Mouse (Mus musculus) C2C12 (cell line): Measurements from ENCODE around the gene Col6a1. TPM values are rescaled to one million over a fixed set of nuclear protein-coding genes. Genes with fewer than 3 reads are reported as not detected.

Experiments used
- H3K27me3 ChIP-seq: one replicate; pipeline ENCODE4 v1.6.1; 2011; ENCODE audit not compliant: control insufficient read depth, insufficient read depth, insufficient read length
- H3K36me3 ChIP-seq: one replicate; pipeline ENCODE4 v1.6.1; 2011; ENCODE audit not compliant: control insufficient read depth, insufficient read depth
- H3K4me3 ChIP-seq: one replicate; pipeline ENCODE4 v1.5.1; 2011; ENCODE audit warnings: mild to moderate bottlenecking, control low read depth; ENCODE audit not compliant: poor library complexity, insufficient read depth, severe bottlenecking
- H3K79me2 ChIP-seq: one replicate; pipeline ENCODE4 v1.6.1; 2011; ENCODE audit not compliant: control insufficient read depth, insufficient read depth
- H3K79me3 ChIP-seq: one replicate; pipeline ENCODE4 v1.6.1; 2011; ENCODE audit warnings: low read depth, control low read depth
- H3ac ChIP-seq: one replicate; pipeline ENCODE3; 2011; ENCODE audit warnings: low read depth; ENCODE audit not compliant: control insufficient read depth, insufficient read length
- CEBPB ChIP-seq: IDR thresholded peaks from one replicate; pipeline ENCODE4 v1.6.1; 2011; ENCODE audit warnings: low read depth, mild to moderate bottlenecking, control low read depth, moderate library complexity
- CTCF ChIP-seq: IDR thresholded peaks from one replicate; pipeline ENCODE4 v1.5.1; 2011; ENCODE audit not compliant: control insufficient read depth, insufficient read depth, insufficient read length
- FOSL1 ChIP-seq: IDR thresholded peaks from one replicate; pipeline ENCODE4 v1.8.0; 2011; ENCODE audit warnings: mild to moderate bottlenecking, low read length; ENCODE audit not compliant: poor library complexity, insufficient read depth, severe bottlenecking
- MAX ChIP-seq: IDR thresholded peaks from one replicate; pipeline ENCODE4 v1.6.1; 2011; ENCODE audit warnings: mild to moderate bottlenecking, control low read depth
- MYOD1 ChIP-seq: IDR thresholded peaks from one replicate; pipeline ENCODE4 v1.6.1; 2011; ENCODE audit warnings: low read depth; ENCODE audit not compliant: control insufficient read depth, insufficient read length
- MYOG ChIP-seq: IDR thresholded peaks from one replicate; pipeline ENCODE4 v1.6.1; 2011; ENCODE audit not compliant: control insufficient read depth, insufficient read length; ENCODE audit errors: extremely low read depth
- USF1 ChIP-seq: IDR thresholded peaks from one replicate; pipeline ENCODE4 v1.6.1; 2011; ENCODE audit warnings: low read depth, mild to moderate bottlenecking, control low read depth, moderate library complexity
- long read RNA-seq, 2 experiments: library from polyadenylated mRNA; unstranded; transcript quantifications; one replicate each; pipeline ENCODE4 v2.0.0; 2019 to 2020
- polyA plus RNA-seq: library from polyadenylated mRNA; unstranded; fragments of >200 nt; fragmentation: generic; extraction: Trizol; gene quantifications from one replicate; pipeline ENCODE4 v1.2.1, GENCODE M21; 2012; ENCODE audit warnings: missing spikeins

Gene Col6a1
- 3.8 TPM for polyA plus RNA-seq
- long read RNA-seq, experiment 1, partial matches to known transcripts: 42 of 67 reads
- long read RNA-seq, experiment 1, other reads (novel, unspliced or antisense): 25 of 67 reads
- long read RNA-seq, experiment 2, partial matches to known transcripts: 3 of 40 reads
- long read RNA-seq, experiment 2, other reads (novel, unspliced or antisense): 37 of 40 reads

GRCm38 (mm10) chr10:76725682-76726285 lies at the start of gene Col6a1:
Col6a1 (minus strand) TSS chr10:76726168.
- H3K36me3 ChIP-seq: no peaks in the 10 kb centered on the region
- TF ChIP-seq USF1 (no peak), MYOD1 (no peak), MAX (no peak), CEBPB (no peak), MYOG (no peak), FOSL1 (no peak), CTCF (no peak)
- H3K79me2 ChIP-seq: no peaks in the 10 kb centered on the region
- no peaks in the 10 kb centered on the region for H3K27me3 ChIP-seq
- H3K79me3 ChIP-seq: no peaks in the 10 kb centered on the region
- H3K4me3 ChIP-seq: no peak within 1 kb of the TSS
- H3ac ChIP-seq: peak within 1 kb of the TSS; percentile 1

- Histone ChIP-seq H3ac (no peak overlapping the region), H3K4me3 (no peak overlapping the region), H3K79me3 (no peaks in the 10 kb centered on the region), H3K36me3 (no peaks in the 10 kb centered on the region), H3K79me2 (no peaks in the 10 kb centered on the region), H3K27me3 (no peaks in the 10 kb centered on the region)
- no peak for TF ChIP-seq MYOD1
- TF ChIP-seq CEBPB: no peak
Measured at GRCm38 (mm10) chr10:76771624-76772023, 45.7 kb upstream of the Col6a1 start.

- H3ac ChIP-seq: no peak overlapping the region
- H3K4me3 ChIP-seq: no peak overlapping the region
- no peaks in the 10 kb centered on the region for H3K79me3 ChIP-seq
- H3K36me3 ChIP-seq: no peaks in the 10 kb centered on the region
- no peaks in the 10 kb centered on the region for H3K79me2 ChIP-seq
- H3K27me3 ChIP-seq: no peaks in the 10 kb centered on the region
- TF ChIP-seq CEBPB: no peak
- no peak for TF ChIP-seq MYOG
- TF ChIP-seq USF1: no peak
- no peak for TF ChIP-seq MYOD1
- TF ChIP-seq FOSL1: no peak
- no peak for TF ChIP-seq MAX
- TF ChIP-seq CTCF: no peak
Measured at GRCm38 (mm10) chr10:76771086-76771485, 45.1 kb upstream of the Col6a1 start.

DNA sequence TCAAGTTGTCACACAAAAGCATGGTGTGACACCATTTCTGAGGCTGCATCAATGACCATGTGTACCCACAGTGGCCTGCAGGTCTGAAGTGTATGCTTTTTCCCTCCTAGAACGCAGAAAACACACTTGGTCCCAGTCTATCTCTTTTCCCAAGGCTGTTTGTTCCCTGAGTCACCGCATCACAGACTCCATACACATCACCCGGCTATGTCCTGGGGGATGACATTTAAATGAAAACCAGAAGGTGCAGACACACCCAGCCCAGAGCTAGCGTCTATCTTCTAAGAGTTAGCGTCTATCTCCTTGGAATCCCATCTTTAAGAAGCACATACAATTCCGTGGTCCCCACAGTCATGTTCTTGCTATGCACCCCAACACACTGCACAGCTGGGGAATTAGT lies 43.6 kb upstream of the Col6a1 start:
- TF ChIP-seq FOSL1 (no peak), USF1 (no peak), CTCF (no peak), MYOD1 (no peak), MAX (no peak), MYOG (no peak), CEBPB (no peak)
- Histone ChIP-seq H3ac (no peak overlapping the region), H3K79me3 (no peaks in the 10 kb centered on the region), H3K27me3 (no peaks in the 10 kb centered on the region), H3K4me3 (no peak overlapping the region), H3K79me2 (no peaks in the 10 kb centered on the region), H3K36me3 (no peaks in the 10 kb centered on the region)

DNA sequence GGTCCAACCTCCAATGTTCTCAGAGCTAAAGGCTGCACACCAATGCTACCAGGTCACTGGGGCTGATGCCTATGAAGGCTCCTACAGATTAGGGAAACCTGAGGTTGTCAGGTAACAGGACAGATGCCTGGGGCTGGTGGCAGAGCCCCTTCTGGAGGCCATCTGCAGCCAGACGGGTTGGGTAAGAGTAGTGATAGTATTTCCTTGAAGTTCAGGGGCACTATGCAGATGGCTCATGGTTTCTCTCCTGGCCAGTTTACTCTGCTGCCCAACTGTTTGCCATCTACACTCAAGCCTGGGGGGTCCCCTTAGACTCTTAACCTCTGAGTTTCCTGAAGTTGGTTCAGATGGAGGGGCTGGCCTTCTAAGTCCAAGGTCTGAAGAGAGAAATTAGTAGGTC lies 40.2 kb upstream of the Col6a1 start:
- H3K4me3 ChIP-seq: no peak overlapping the region
- H3K27me3 ChIP-seq: no peaks in the 10 kb centered on the region
- H3K79me2 ChIP-seq: no peaks in the 10 kb centered on the region
- H3K36me3 ChIP-seq: no peaks in the 10 kb centered on the region
- H3ac ChIP-seq: no peak overlapping the region
- H3K79me3 ChIP-seq: no peaks in the 10 kb centered on the region
- TF ChIP-seq CTCF (no peak), CEBPB (no peak), MYOD1 (no peak), MYOG (no peak), MAX (no peak), USF1 (no peak), FOSL1 (no peak)

GRCm38 (mm10) chr10:76764927-76765326 lies 39.0 kb upstream of the Col6a1 start:
- H3K79me2 ChIP-seq: no peaks in the 10 kb centered on the region
- TF ChIP-seq MAX (no peak), MYOD1 (no peak), CTCF (no peak), USF1 (no peak), MYOG (no peak), CEBPB (no peak)
- no peaks in the 10 kb centered on the region for H3K36me3 ChIP-seq
- H3ac ChIP-seq: no peak overlapping the region
- no peak overlapping the region for H3K4me3 ChIP-seq
- H3K79me3 ChIP-seq: no peaks in the 10 kb centered on the region
- no peaks in the 10 kb centered on the region for H3K27me3 ChIP-seq
